Mouse (Mus musculus): ENCODE measurements at regions not wholly inside any gene's neighbourhood (a gene's known extent, or its start where the extent isn't known, plus 50 kb on each side); places are given as distances from the start of the nearest gene placed in this dataset.

DNA sequence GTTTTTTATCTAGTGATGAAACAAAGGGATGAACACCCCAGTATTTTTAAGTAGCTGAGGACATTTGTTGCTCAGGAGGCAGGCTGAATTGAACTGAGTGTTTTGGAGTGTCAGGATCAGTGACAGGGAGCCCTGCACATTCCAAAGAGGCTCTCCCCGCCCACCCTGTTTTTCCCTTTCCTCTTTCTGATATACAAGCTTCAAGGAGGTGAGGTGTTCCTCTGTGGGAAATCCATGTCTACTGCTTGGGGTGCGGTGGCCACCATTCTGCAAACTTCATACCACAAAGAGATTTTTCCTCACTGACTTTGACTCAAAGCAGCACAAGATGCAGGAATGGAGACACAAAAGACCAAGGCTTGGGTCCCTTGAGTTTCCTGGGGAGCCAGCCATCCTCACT lies 180.5 kb upstream of the Unc93a2 start:
- Histone ChIP-seq H3K27me3 (replicated peaks) (no peaks in the 10 kb centered on the region), H3K4me3 (replicated peaks) (no peak overlapping the region), H3K9me3 (0 out of 2 replicates have a peak, but pooled peaks cover 3% of the 10 kb centered on the region), H3K36me3 (replicated peaks; ENCODE audit: low read length) (no peaks in the 10 kb centered on the region), H3K4me1 (no peaks in the 10 kb centered on the region)
- TF ChIP-seq FLI1 (IDR thresholded peaks at IDR 0.05; ENCODE audit: low read length) (no peak), GATA1 (IDR thresholded peaks at IDR 0.05; ENCODE audit: borderline replicate concordance, low read length) (no peak)

DNA sequence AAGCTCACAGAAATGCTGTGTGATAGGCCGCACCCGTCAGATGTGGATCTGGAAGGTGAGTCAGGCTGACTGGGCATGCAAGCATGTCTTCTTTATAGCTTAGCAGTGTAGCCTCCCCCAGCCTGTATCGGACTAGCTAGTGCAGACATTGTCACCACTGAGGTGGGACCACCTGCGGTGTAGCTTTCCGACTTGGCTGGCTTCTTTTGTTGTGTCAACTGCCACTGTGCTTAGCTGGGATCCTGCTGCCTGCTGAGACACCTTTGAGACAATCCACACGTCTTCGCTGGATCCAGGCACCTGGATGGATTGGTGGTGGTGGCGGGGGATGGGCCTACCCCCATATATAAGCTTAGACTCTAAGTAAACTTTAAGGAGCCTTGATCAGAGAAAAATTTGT lies 177.7 kb upstream of the Unc93a2 start:
- no peak for TF ChIP-seq FLI1 (IDR thresholded peaks at IDR 0.05; ENCODE audit: low read length)
- TF ChIP-seq GATA1 (IDR thresholded peaks at IDR 0.05; ENCODE audit: borderline replicate concordance, low read length): no peak
- Histone ChIP-seq H3K4me1 (no peaks in the 10 kb centered on the region), H3K4me3 (replicated peaks) (no peak overlapping the region), H3K36me3 (replicated peaks; ENCODE audit: low read length) (no peaks in the 10 kb centered on the region), H3K27me3 (replicated peaks) (no peaks in the 10 kb centered on the region), H3K9me3 (0 out of 2 replicates have a peak, but pooled peaks cover 4% of the 10 kb centered on the region)

DNA sequence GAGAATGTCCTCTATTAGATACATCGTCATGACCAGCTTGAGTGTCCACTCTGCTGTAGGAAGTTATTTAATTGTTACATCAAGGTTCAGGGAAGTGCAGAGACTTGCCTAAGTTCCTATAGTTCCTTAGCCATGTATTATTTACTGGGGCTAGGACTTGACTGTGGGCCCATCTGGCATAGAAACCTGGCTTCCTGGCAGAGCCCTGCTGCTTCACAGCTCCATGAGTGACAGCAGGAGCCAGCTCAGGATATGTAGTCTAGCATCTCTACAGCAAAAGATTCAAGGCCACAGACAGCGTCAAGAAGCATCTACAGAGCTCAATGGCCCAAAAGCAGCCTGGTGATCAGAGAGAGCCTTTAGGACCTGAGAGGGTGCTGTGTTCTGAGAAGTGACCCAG lies 163.2 kb upstream of the Unc93a2 start:
- TF ChIP-seq GATA1 (IDR thresholded peaks at IDR 0.05; ENCODE audit: borderline replicate concordance, low read length) (no peak), FLI1 (IDR thresholded peaks at IDR 0.05; ENCODE audit: low read length) (no peak)
- Histone ChIP-seq H3K36me3 (replicated peaks; ENCODE audit: low read length) (no peaks in the 10 kb centered on the region), H3K9me3 (peaks cover 20% of the 10 kb centered on the region), H3K4me1 (no peaks in the 10 kb centered on the region), H3K27me3 (replicated peaks) (no peaks in the 10 kb centered on the region), H3K4me3 (replicated peaks) (no peak overlapping the region)

DNA sequence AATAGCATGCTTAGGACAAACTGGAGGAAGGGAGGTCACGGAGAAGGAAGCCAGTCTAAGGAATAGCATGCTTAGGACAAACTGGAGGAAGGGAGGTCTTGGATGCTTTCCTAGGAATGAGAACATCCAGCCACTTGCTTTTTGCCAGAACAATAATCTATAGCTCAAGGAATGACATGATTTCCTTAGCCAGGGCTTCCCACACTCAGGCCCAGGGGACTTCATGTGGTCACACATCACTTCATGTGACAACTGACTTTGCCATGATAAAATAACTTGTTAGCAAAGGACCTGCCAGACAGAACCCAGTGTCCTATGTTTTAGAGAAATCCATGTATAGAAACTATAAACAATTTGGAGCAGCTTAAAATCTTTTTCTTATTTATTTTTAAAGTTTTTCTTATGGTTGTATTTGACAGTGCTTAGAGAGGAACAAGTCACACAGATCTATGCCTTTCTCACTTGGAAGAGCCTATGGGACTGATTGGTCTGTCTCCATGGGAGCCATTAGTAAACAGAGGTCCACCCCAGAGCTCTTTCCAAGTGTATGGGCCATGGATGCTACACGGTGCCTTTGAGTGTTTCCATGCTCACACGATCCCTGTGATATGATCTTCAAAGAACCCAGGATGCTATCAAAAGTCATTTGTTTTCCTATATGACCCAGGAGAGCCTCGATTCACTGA lies 153.3 kb upstream of the Unc93a2 start:
- Histone ChIP-seq H3K9me3 (peaks cover 39% of the 10 kb centered on the region), H3K4me3 (replicated peaks) (no peak overlapping the region), H3K36me3 (replicated peaks; ENCODE audit: low read length) (no peaks in the 10 kb centered on the region), H3K27me3 (replicated peaks) (no peaks in the 10 kb centered on the region), H3K4me1 (no peaks in the 10 kb centered on the region)
- TF ChIP-seq FLI1 (IDR thresholded peaks at IDR 0.05; ENCODE audit: low read length) (no peak), GATA1 (IDR thresholded peaks at IDR 0.05; ENCODE audit: borderline replicate concordance, low read length) (no peak)

DNA sequence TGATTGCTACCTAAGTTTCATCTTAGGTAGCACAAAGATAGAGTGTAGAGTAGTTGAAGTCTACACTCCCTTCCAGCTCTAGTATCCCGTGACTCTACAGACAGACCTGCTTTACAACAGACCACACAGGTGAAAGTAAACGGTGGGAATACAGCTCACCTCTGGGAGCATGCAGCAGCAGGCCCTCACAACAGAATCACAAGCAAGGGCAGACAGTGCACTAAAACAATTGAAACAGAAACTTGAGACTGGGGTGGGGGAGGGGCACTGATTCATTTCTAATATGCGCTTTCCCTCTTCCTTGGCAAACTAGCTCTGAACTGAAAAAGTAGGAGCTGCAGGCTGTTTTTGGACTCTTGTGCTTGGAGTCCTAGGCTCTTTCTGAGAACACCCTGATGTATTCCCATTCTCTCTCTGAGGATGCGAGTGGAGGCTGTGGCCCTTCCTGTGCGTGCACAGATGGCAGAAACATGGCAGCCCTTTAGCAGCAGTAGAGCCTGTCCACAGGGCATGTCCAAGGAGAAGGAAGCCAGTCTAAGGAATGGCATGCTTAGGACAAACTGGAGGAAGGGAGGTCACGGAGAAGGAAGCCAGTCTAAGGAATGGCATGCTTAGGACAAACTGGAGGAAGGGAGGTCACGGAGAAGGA lies 152.5 kb upstream of the Unc93a2 start:
- no peak overlapping the region for H3K4me3 ChIP-seq (replicated peaks)
- H3K36me3 ChIP-seq (replicated peaks; ENCODE audit: low read length): no peaks in the 10 kb centered on the region
- peaks cover 44% of the 10 kb centered on the region for H3K9me3 ChIP-seq
- H3K4me1 ChIP-seq: no peaks in the 10 kb centered on the region
- TF ChIP-seq FLI1 (IDR thresholded peaks at IDR 0.05; ENCODE audit: low read length) (no peak), GATA1 (IDR thresholded peaks at IDR 0.05; ENCODE audit: borderline replicate concordance, low read length) (no peak)
- H3K27me3 ChIP-seq (replicated peaks): no peaks in the 10 kb centered on the region

DNA sequence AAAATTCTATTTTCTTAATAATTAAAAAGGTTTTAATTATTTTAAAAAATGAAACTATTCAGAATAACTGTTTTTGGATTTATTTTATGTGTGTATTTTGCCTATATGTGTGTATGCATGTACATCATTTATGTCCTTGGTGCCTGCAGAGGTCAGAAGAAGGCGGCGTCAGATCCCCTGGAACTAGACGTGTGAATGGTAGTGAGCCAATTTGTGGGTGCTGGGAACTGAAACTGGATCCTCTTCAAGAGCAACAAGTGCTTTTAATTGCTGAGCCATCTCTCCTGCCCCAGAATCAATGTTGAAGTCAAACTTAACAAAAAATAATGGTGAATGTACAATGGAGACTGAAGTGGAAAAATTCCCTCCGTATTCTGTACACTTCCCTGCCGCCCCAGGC lies 151.9 kb upstream of the Unc93a2 start:
- peaks cover 42% of the 10 kb centered on the region for H3K9me3 ChIP-seq
- H3K36me3 ChIP-seq (replicated peaks; ENCODE audit: low read length): no peaks in the 10 kb centered on the region
- TF ChIP-seq GATA1 (IDR thresholded peaks at IDR 0.05; ENCODE audit: borderline replicate concordance, low read length): no peak
- no peak for TF ChIP-seq FLI1 (IDR thresholded peaks at IDR 0.05; ENCODE audit: low read length)
- H3K27me3 ChIP-seq (replicated peaks): no peaks in the 10 kb centered on the region
- H3K4me1 ChIP-seq: no peaks in the 10 kb centered on the region
- no peak overlapping the region for H3K4me3 ChIP-seq (replicated peaks)

DNA sequence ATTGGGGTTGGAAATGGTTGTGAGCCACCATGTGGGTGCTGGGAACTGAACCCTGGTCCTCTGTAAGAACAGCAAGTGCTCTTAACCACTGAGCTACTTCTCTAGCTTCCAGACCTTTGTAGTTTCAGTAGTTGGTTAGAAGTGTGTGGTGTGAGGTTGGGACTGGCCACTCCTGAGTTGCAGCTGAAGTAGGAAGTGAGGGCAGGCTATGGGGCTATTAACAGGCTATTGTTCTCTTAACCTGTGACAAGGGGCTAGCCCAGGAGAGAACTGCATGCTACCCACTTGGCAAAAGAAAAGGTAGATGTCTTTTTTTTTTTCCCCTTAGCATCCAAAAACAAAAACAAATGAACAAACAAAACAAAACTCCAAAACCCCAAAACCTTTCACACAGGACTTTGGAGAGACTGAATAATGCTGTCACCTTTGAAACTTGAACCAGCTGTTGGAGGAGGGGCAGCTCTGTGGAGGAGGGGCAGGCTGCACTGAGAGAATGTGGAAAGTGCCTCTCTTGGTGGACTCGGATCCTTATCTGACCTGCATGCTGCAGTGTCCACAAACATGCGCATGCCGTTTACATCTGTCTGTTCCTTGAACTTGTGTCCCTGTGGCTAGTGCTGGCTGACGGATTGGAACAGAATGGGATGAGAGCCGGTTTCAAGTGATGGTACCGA lies 149.3 kb upstream of the Unc93a2 start:
- Histone ChIP-seq H3K4me1 (no peaks in the 10 kb centered on the region), H3K27me3 (replicated peaks) (no peaks in the 10 kb centered on the region), H3K9me3 (peaks cover 39% of the 10 kb centered on the region), H3K4me3 (replicated peaks) (peak overlapping the region; percentile 25), H3K36me3 (replicated peaks; ENCODE audit: low read length) (no peaks in the 10 kb centered on the region)
- TF ChIP-seq GATA1 (IDR thresholded peaks at IDR 0.05; ENCODE audit: borderline replicate concordance, low read length) (no peak), FLI1 (IDR thresholded peaks at IDR 0.05; ENCODE audit: low read length) (no peak)

DNA sequence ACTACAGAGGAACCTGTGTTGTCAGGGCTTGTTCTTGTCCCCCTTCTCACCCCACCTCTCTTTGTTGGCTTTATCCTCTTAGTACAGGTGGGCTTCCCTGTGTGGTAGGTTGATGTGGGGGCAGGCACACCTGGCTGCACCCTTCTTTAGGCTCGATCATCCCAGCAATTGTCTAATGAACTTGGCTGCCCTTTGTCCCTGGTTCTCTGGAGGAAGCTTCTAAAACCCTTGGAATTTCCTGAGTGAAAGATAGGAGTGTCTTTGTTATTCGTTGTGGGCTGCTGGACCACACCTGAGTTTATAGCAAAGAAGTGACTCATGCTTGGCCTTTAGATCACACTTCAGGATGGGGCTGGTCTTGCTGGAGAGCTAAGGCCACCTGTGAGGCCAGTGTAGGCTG lies 148.3 kb upstream of the Unc93a2 start:
- H3K27me3 ChIP-seq (replicated peaks): no peaks in the 10 kb centered on the region
- H3K4me3 ChIP-seq (replicated peaks): no peak overlapping the region
- TF ChIP-seq GATA1 (IDR thresholded peaks at IDR 0.05; ENCODE audit: borderline replicate concordance, low read length) (no peak), FLI1 (IDR thresholded peaks at IDR 0.05; ENCODE audit: low read length) (no peak)
- H3K4me1 ChIP-seq: no peaks in the 10 kb centered on the region
- H3K36me3 ChIP-seq (replicated peaks; ENCODE audit: low read length): no peaks in the 10 kb centered on the region
- H3K9me3 ChIP-seq: peaks cover 39% of the 10 kb centered on the region

DNA sequence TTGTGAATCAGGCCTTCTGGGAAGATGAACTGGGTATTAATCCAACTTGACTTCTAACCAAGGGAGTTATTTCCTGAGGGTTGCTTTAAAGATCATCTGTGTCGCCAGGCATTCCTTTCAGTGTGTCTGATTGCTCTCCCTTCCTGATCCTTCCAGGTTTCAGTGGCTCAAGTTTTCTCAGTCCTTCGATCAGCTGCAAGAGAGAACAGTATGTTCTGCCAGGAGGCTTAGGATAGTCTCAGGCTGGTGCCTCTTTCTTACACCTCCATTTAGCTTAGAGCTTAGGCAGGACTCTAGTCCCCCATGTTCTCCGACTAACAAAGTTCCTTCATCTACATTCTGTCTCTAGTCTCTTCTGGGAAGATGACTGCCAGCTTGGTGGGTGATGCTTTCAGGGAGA lies 147.4 kb upstream of the Unc93a2 start:
- TF ChIP-seq FLI1 (IDR thresholded peaks at IDR 0.05; ENCODE audit: low read length) (no peak), GATA1 (IDR thresholded peaks at IDR 0.05; ENCODE audit: borderline replicate concordance, low read length) (no peak)
- H3K4me3 ChIP-seq (replicated peaks): no peak overlapping the region
- H3K9me3 ChIP-seq: peaks cover 35% of the 10 kb centered on the region
- no peaks in the 10 kb centered on the region for H3K27me3 ChIP-seq (replicated peaks)
- no peaks in the 10 kb centered on the region for H3K4me1 ChIP-seq
- H3K36me3 ChIP-seq (replicated peaks; ENCODE audit: low read length): no peaks in the 10 kb centered on the region

DNA sequence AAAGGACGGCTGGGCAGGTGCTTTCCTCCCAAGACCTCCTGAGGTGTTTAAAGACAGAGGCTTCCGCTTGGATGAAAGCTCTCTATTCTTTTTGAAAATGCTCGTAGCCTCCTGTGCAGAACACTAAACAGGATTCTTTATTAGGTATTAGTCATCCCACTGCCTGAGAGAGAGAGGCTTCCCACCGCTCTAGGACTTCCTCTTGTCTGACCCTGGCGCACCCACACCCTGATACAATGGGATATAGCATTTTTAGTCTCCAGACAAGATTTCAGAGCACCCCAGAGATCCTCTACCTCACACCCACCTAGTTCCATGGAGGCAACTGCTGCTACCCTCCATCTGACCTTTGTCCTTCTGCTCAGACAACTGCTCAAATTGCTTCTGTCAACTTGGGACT lies 144.0 kb upstream of the Unc93a2 start:
- Histone ChIP-seq H3K9me3 (peaks cover 18% of the 10 kb centered on the region), H3K4me1 (no peaks in the 10 kb centered on the region), H3K36me3 (replicated peaks; ENCODE audit: low read length) (no peaks in the 10 kb centered on the region), H3K4me3 (replicated peaks) (no peak overlapping the region), H3K27me3 (replicated peaks) (no peaks in the 10 kb centered on the region)
- no peak for TF ChIP-seq GATA1 (IDR thresholded peaks at IDR 0.05; ENCODE audit: borderline replicate concordance, low read length)
- TF ChIP-seq FLI1 (IDR thresholded peaks at IDR 0.05; ENCODE audit: low read length): no peak
